Mouse (Mus musculus) forebrain, embryonic 16.5 days (tissue): ENCODE results near the gene Pou4f2. TPM values are rescaled to one million over a fixed set of nuclear protein-coding genes. Genes with fewer than 3 reads are reported as not detected.

Experiments used
- ATAC-seq: fragments of 200-750 bp; cut with Nextera tagmentation; 2 replicates; pipeline ENCODE4 v1.8.0; 2017; ENCODE audit warnings: mild to moderate bottlenecking, moderate library complexity
- H3K27ac ChIP-seq: fragments of 300-500 bp; sonication (generic); 2 replicates; pipeline ENCODE4 v1.5.1; 2014; ENCODE audit warnings: low read length, control low read depth
- H3K27me3 ChIP-seq: fragments of 300-500 bp; sonication (generic); replicated peaks from 2 replicates; pipeline ENCODE4 v1.6.1; 2014; ENCODE audit warnings: low read length; ENCODE audit not compliant: control insufficient read depth, insufficient read depth
- H3K36me3 ChIP-seq: fragments of 300-500 bp; sonication (generic); 2 replicates; pipeline ENCODE4 v1.6.1; 2014; ENCODE audit not compliant: control insufficient read depth, insufficient read depth
- H3K4me1 ChIP-seq: fragments of 300-500 bp; sonication (generic); replicated peaks from 2 replicates; pipeline ENCODE4 v1.6.1; 2014; ENCODE audit warnings: low read length; ENCODE audit not compliant: control insufficient read depth, insufficient read depth
- H3K4me2 ChIP-seq: fragments of 300-500 bp; sonication (generic); 2 replicates; pipeline ENCODE4 v1.6.1; 2014; ENCODE audit warnings: mild to moderate bottlenecking, low read length, control low read depth
- H3K4me3 ChIP-seq: fragments of 300-500 bp; sonication (generic); replicated peaks from 2 replicates; pipeline ENCODE4 v1.5.1; 2014; ENCODE audit warnings: mild to moderate bottlenecking, low read length, control low read depth
- H3K9ac ChIP-seq: fragments of 300-500 bp; sonication (generic); replicated peaks from 2 replicates; pipeline ENCODE4 v1.6.1; 2014; ENCODE audit warnings: low read depth, low read length, control low read depth
- H3K9me3 ChIP-seq: fragments of 300-500 bp; sonication (generic); 2 replicates; pipeline ENCODE4 v1.6.1; 2016; ENCODE audit warnings: low read length; ENCODE audit not compliant: control insufficient read depth
- WGBS: fragments of 180-500 bp; shearing (Covaris S2); extraction: QIAGEN DNeasy Blood & Tissue Kit; methylation state at CpG from one replicate; pipeline ENCODE4 v1.1.7; 2014; 5-methylcytosine and 5-hydroxymethylcytosine counted together
- polyA plus RNA-seq: library from polyadenylated mRNA; unstranded; fragments of >200 nt; fragmentation: Nextera tagmentation; extraction: Ambion mirVana; gene quantifications from 2 replicates; pipeline ENCODE4 v1.2.1, GENCODE M21; 2015

The Pou4f2 gene
- polyA plus RNA-seq, 1 experiment from 2014 or later = not detected

DNA sequence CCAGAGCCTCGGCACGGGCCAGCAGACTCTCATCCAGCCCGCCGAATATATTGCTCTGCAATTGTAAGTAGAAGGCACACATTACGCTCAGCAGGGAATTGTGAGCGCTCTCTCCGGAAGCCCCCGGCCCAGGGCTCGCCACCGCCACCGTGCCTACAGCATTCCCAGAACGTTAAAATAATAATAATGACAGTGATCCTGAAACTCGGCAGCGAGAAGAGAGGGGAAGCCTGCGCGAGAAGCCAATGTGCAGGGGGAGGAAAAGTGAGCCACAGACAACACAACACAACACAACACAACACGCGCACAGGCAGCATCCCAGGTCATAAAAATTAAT, 853 bp downstream of the Pou4f2 start:
- H3K27me3 ChIP-seq = peaks cover 67% of the 10 kb centered on the region
- peak overlapping the region; percentile 47; the same call in 1 of the 2 replicates for H3K4me3 ChIP-seq

DNA sequence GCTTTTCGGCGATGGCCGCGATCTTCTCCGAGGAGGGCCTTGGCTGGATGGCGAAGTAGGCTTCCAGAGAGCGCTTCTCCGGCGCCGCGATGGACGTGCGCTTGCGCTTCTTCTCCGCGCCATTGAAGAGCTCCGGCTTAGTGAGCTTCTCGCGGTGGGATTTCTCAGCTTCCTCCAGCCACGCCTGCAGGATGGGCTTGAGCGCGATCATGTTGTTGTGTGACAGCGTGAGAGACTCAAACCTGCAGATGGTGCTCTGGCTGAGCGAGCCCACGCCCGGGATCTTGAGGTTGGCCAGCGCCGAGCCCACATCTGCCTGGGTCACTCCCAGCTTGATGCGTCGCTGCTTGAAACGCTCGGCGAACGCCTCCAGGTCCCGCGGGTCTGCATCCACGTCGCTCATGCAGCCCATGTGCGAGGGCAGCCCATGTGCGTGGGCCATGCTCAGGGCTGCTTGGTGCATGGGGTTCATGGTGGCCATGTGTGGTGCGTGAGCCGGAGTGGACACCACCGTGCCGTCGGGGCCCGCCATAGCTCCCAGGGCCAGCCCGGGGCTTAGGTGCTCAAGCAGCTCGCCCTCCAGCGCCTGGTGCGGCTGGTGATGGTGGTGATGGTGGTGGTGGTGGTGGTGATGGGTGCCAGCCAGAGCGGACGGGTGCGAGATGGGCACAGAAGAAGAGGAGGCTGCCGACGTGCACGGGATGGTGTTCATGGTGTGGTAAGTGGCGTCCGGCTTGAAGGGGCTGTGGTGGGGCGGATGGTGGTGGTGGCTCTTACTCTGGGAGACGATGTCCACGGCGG, 1.4 kb downstream of the Pou4f2 start:
- Histone ChIP-seq H3K27ac (no peak overlapping the region), H3K4me1 (peaks cover 38% of the 10 kb centered on the region), H3K4me3 (peak overlapping the region; percentile 7; the same call in 1 of the 2 replicates), H3K4me2 (peak overlapping the region; percentile 84), H3K27me3 (peaks cover 64% of the 10 kb centered on the region), H3K9me3 (no peaks in the 10 kb centered on the region), H3K36me3 (no peaks in the 10 kb centered on the region), H3K9ac (no peak overlapping the region)
- WGBS = under 1% methylated on average over 62 of the region's 62 CpGs
- peak; percentile 9 for ATAC-seq

More for the DNA sequence above, 853 bp downstream of the Pou4f2 start:
- peak; percentile 0; the same call in 1 of the 2 replicates for ATAC-seq
- Histone ChIP-seq H3K9me3 (no peaks in the 10 kb centered on the region), H3K36me3 (no peaks in the 10 kb centered on the region), H3K27ac (no peak overlapping the region), H3K9ac (no peak overlapping the region), H3K4me1 (peaks cover 38% of the 10 kb centered on the region), H3K4me2 (peak overlapping the region; percentile 84)
- under 1% methylated on average over 18 of the region's 18 CpGs for WGBS

DNA sequence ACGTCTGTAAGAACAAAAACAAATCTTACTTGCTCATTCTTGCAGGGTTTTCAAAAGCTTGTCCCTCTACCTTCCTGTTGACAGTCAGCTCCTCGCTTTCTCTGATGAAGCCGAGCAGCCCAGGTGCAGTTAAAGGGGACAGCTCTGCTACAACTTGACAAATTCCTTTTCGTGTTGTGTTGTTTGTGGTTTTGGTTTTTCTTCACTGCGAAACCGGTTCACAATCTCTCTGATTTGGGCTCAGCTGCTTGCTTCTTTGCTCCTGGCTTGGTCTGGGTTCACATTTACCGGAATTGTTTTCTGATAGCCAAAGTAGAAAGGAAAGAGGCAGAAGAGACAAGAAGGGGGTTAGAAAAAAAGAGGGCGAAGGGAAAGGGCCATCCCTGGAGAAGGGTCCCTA, 2.1 kb downstream of the Pou4f2 start:
- H3K4me2 ChIP-seq = 0 out of 2 replicates have a peak overlapping the region, but pooled peaks have one; percentile 11

DNA sequence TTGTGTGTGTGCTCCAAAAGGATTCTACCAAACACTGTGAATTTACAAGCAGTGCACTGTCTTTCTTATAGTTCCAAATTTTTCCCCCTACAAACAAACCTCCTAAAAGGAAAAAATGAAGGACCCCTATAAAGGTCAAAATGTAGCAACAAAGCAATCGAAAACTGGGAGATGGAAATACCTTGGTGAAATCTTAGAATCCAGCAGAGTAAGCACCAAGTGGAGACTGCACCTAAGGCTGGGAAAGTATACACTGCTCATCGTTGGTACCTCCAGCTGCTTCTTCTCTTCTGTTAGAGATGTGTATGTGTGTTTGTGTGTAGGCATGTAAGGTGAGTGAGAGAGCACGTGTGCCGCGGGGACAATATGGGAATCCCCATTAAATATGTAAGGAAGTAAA, 3.1 kb downstream of the Pou4f2 start:
- Histone ChIP-seq H3K4me2 (no peak overlapping the region), H3K9ac (no peak overlapping the region)

More for the DNA sequence above, 2.1 kb downstream of the Pou4f2 start:
- H3K27ac ChIP-seq = no peak overlapping the region
- peaks cover 38% of the 10 kb centered on the region for H3K4me1 ChIP-seq
- no peaks in the 10 kb centered on the region for H3K36me3 ChIP-seq
- WGBS = 2% methylated on average over 8 of the region's 8 CpGs
- H3K4me3 ChIP-seq = 0 out of 2 replicates have a peak overlapping the region, but pooled peaks have one; percentile 7
- ATAC-seq = no peak
- H3K9ac ChIP-seq = no peak overlapping the region
- H3K27me3 ChIP-seq = peaks cover 65% of the 10 kb centered on the region
- H3K9me3 ChIP-seq = no peaks in the 10 kb centered on the region

DNA sequence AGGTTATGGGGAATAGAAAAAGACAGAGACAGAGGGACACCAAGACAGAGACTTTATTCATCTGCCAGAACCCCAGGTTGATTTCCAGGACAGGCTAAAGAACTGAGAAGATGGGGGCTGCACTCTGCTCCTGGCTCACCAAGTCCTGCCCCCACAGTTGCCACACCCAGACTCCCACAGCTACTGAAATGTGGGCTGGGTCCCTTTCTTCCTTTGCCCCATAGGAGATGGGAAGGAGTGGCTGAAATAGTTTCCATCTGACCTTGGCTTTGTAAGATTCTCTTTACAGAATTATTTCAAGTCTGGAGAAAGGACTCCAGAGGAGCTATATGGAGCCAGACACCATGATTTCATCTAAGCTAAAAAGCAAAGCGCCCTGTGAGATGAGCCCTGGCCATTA, 4.0 kb downstream of the Pou4f2 start:
- 9% methylated on average over 1 of the region's 1 CpGs for WGBS
- H3K4me2 ChIP-seq = no peak overlapping the region
- no peak overlapping the region for H3K27ac ChIP-seq
- H3K9ac ChIP-seq = no peak overlapping the region
- no peak overlapping the region for H3K4me3 ChIP-seq
- H3K36me3 ChIP-seq = no peaks in the 10 kb centered on the region
- peaks cover 60% of the 10 kb centered on the region for H3K27me3 ChIP-seq
- no peaks in the 10 kb centered on the region for H3K9me3 ChIP-seq
- peaks cover 33% of the 10 kb centered on the region for H3K4me1 ChIP-seq
- no peak for ATAC-seq

More for the DNA sequence above, 3.1 kb downstream of the Pou4f2 start:
- WGBS = 8% methylated on average over 5 of the region's 5 CpGs
- no peaks in the 10 kb centered on the region for H3K36me3 ChIP-seq
- no peak overlapping the region for H3K4me3 ChIP-seq
- ATAC-seq = no peak
- no peaks in the 10 kb centered on the region for H3K9me3 ChIP-seq
- peaks cover 38% of the 10 kb centered on the region for H3K4me1 ChIP-seq
- no peak overlapping the region for H3K27ac ChIP-seq
- peaks cover 65% of the 10 kb centered on the region for H3K27me3 ChIP-seq

DNA sequence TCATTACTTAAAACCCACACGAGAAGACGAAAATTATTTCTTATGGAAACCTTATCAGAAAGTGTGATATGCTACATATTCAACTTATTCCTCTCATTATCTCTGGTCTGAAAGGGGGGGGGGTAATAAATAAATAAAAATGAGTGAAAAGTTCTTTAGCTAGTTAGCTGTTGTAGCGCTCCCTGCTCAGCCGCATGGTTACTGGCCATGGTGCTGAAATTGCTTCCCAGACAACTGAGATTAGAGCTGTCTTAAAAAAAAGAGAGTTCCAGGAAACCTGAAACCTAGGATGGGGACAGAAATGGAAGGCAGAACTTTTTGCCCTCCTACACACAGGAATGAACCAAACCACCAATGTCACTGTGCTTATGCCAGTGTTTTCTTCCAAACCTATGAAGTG, 5.1 kb downstream of the Pou4f2 start:
- Histone ChIP-seq H3K27me3 (peaks cover 59% of the 10 kb centered on the region), H3K4me3 (no peak overlapping the region), H3K4me1 (peaks cover 28% of the 10 kb centered on the region), H3K27ac (no peak overlapping the region), H3K4me2 (no peak overlapping the region), H3K9ac (no peak overlapping the region), H3K9me3 (no peaks in the 10 kb centered on the region), H3K36me3 (no peaks in the 10 kb centered on the region)
- whole genome bisulfite sequencing = 3% methylated on average over 4 of the region's 4 CpGs
- no peak for ATAC-seq

DNA sequence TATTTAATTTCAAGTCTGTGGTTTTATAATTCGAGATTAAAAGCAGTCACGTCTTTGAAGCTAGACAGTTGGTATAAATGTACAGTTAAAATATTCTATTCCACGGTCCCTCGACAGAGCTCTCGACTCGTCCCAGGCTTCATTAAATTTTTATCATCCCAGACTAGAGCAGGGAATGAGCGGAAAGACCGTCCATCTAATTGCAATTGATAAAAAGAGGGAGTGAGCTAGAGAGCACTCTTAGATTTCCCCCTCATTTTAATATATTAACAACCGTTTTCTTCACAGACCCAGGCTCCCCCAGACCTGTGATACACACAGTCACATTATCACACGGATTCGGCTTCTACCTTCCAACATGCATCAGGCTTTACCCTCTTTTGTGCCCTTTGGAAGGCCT, 8.3 kb downstream of the Pou4f2 start:
- under 1% methylated on average over 11 of the region's 11 CpGs for WGBS
- H3K27me3 ChIP-seq = peaks cover 65% of the 10 kb centered on the region
- H3K4me3 ChIP-seq = no peak overlapping the region
- H3K9ac ChIP-seq = no peak overlapping the region
- no peaks in the 10 kb centered on the region for H3K9me3 ChIP-seq
- no peak overlapping the region for H3K27ac ChIP-seq
- H3K4me1 ChIP-seq = peaks cover 8% of the 10 kb centered on the region
- H3K36me3 ChIP-seq = no peaks in the 10 kb centered on the region
- no peak overlapping the region for H3K4me2 ChIP-seq
- no peak for ATAC-seq

DNA sequence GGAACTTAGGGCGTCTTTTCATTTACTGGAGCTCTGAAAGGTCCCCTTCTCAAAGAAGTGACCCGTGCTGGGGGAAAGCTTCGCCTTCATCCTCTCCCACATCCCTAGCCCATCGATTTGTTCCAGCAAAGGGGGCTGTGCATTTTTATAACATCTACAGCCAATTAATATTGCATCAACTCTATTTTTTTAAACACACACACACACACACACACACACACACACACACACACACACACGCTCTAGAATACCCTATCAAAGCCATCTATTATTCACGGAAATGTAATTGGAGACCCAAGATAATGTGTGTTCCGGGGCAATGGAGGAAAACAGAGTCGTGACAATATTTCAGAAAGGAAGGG, 8.7 kb downstream of the Pou4f2 start:
- 1% methylated on average over 8 of the region's 8 CpGs for WGBS
- H3K9me3 ChIP-seq = no peaks in the 10 kb centered on the region
- H3K9ac ChIP-seq = no peak overlapping the region
- H3K4me2 ChIP-seq = no peak overlapping the region
- ATAC-seq = no peak
- H3K4me1 ChIP-seq = peaks cover 8% of the 10 kb centered on the region
- no peaks in the 10 kb centered on the region for H3K36me3 ChIP-seq
- H3K27me3 ChIP-seq = peaks cover 68% of the 10 kb centered on the region
- H3K4me3 ChIP-seq = no peak overlapping the region
- no peak overlapping the region for H3K27ac ChIP-seq

DNA sequence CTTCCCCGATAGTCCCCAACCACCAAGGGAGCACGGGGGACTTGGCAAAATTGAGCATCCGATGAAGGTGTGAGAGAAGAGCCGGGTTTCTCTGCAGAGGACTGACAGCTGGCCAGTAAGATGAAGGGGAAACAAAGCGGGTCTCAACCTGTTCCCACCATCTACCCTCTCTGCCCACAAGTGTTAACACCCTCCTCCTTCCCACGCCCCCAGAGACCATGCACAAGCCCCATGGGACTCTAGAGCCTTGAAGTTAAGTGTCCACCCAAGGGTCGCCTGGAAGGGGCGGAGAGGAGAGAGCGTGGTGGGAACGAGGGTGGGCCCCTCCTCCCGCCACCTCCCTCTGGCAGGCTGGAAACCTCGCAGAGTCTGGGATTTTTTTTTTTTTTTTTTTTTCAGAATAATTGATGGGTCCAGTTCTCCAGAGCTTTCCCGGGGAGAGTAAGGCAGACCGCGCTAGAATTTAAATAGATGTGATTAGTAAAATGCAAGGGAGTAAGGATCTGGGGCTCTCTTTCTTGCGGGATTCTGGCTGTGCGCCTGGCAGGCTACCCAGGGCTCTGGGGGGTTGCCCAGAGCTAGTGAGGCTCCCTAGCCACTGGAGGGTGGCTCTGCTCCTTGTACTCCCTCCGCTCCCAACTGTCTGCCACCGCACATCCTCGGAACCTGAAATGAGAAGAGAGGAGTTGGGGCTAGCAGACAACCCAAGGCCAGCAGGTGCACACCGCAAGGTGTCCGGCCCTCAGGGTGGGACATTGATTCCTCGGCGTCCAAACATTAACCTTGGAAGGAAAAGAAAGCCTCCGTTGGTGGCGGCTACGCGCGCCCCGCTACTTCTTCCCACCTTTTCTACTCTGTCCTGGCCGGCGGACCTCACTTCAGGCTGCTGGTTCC, 9.3 kb downstream of the Pou4f2 start:
- Histone ChIP-seq H3K27me3 (peaks cover 67% of the 10 kb centered on the region), H3K9ac (no peak overlapping the region), H3K27ac (no peak overlapping the region), H3K4me3 (no peak overlapping the region), H3K36me3 (no peaks in the 10 kb centered on the region), H3K9me3 (no peaks in the 10 kb centered on the region), H3K4me2 (no peak overlapping the region), H3K4me1 (peaks cover 8% of the 10 kb centered on the region)
- under 1% methylated on average over 32 of the region's 32 CpGs for WGBS
- peak; percentile 60 for ATAC-seq
